Comparison of ENCODE assay signal across 24 mouse cellular contexts in genomic region chr10:41633801-41634200, GRCm38 (mm10).
A peak's percentile ranks its signal among the peaks of the same experiment; 100 is the strongest.
DNase-seq lines count a peak whose midpoint lies in the region; ATAC-seq and TF ChIP-seq lines count a peak whose summit lies in the region.
"Had no signal": no experiment of that assay in that cellular context is flagged by ENCODE, and none has a peak within 500 bp of the region (broad histone marks: within the 10 kb centered on the region; RNA-seq: fewer than 3 reads in every experiment).

No protein-coding gene starts in this region.

- WGBS in lung, adult 2 months = 55% methylated on average over 11 of the region's 11 CpGs
- WGBS in thymus, adult 2 months = 19% methylated on average over 11 of the region's 11 CpGs
- WGBS in hindbrain, embryonic 12.5 days = 95% methylated on average over 11 of the region's 11 CpGs

- DNase-seq in lung, postnatal 14 days = peak; percentile 9
- no peak for DNase-seq in lung, adult 2 months
- DNase-seq in thymus, adult 2 months = peak; percentile 51
- peak; percentile 60 for DNase-seq in thymus, postnatal 4 days
- no peak for DNase-seq in right cerebral cortex, postnatal 4 days
- DNase-seq in layer of hippocampus, adult 9-10 months (ENCODE audit: low spot score) = no peak
- DNase-seq: adrenal gland, postnatal 36 days; cerebellum, adult 9-10 months; forebrain, postnatal 0 days; gastrocnemius, adult 2 months; kidney, postnatal 36 days; layer of hippocampus, adult 9-11 months; right cerebral cortex, postnatal 14 days had no signal

- H3K27ac ChIP-seq in thymus, adult 2 months (ENCODE audit: control insufficient read depth, insufficient read depth, low read length) = peak overlapping the region; percentile 87
- H3K27ac ChIP-seq in hindbrain, embryonic 12.5 days = no peak overlapping the region
- H3K27ac ChIP-seq: embryonic facial prominence, embryonic 10.5 days; forebrain, embryonic 10.5 days; gastrocnemius, adult 2 months; hindbrain, embryonic 10.5 days; hindbrain, postnatal 0 days; liver, embryonic 15.5 days; midbrain, embryonic 12.5 days had no signal

- no peaks in the 10 kb centered on the region for H3K9me3 ChIP-seq in hindbrain, embryonic 12.5 days (replicated peaks)
- H3K9me3 ChIP-seq: embryonic facial prominence, embryonic 10.5 days; forebrain, embryonic 10.5 days; hindbrain, embryonic 10.5 days; liver, embryonic 15.5 days; midbrain, embryonic 12.5 days had no signal

- H3K4me3 ChIP-seq in lung, adult 2 months (replicated peaks; ENCODE audit: extremely low read depth, low read depth, low read length) = no peak overlapping the region
- H3K4me3 ChIP-seq in thymus, adult 2 months (ENCODE audit: control insufficient read depth, insufficient read depth, low read length) = peak overlapping the region; percentile 33
- no peak overlapping the region for H3K4me3 ChIP-seq in hindbrain, embryonic 12.5 days
- H3K4me3 ChIP-seq: embryonic facial prominence, embryonic 10.5 days; forebrain, embryonic 10.5 days; gastrocnemius, adult 2 months; hindbrain, embryonic 10.5 days; liver, embryonic 15.5 days; midbrain, embryonic 12.5 days had no signal

- no peak for TF ChIP-seq CTCF in lung, adult 2 months (IDR thresholded peaks at IDR 0.05; ENCODE audit: insufficient read depth, low read length)
- TF ChIP-seq CTCF in thymus, adult 2 months (IDR thresholded peaks at IDR 0.05; ENCODE audit: borderline replicate concordance, control insufficient read depth, extremely low read depth, insufficient read depth, low read length, poor library complexity) = no peak

- H3K9ac ChIP-seq in hindbrain, embryonic 12.5 days = no peak overlapping the region
- H3K9ac ChIP-seq: forebrain, postnatal 0 days; liver, embryonic 15.5 days; midbrain, embryonic 12.5 days had no signal

- no peaks in the 10 kb centered on the region for H3K36me3 ChIP-seq in thymus, adult 2 months (ENCODE audit: control insufficient read depth, insufficient read depth, low read length)
- no peaks in the 10 kb centered on the region for H3K36me3 ChIP-seq in hindbrain, embryonic 12.5 days
- H3K36me3 ChIP-seq: embryonic facial prominence, embryonic 10.5 days; forebrain, embryonic 10.5 days; hindbrain, embryonic 10.5 days; liver, embryonic 15.5 days; midbrain, embryonic 12.5 days had no signal

- peak; percentile 44 for ATAC-seq in granulocyte monocyte progenitor cell, adult 5-6 weeks (replicated peaks; ENCODE audit: poor library complexity, severe bottlenecking)
- no peak for ATAC-seq in hindbrain, embryonic 12.5 days (ENCODE audit: low FRiP score)
- ATAC-seq: activated CD4-positive, CD25-positive, alpha-beta regulatory T cell, adult 4 months; forebrain, postnatal 0 days; hindbrain, postnatal 0 days; intestine, embryonic 16.5 days; lung, postnatal 0 days had no signal

- H3K4me2 ChIP-seq in hindbrain, embryonic 12.5 days (replicated peaks) = no peak overlapping the region
- H3K4me2 ChIP-seq: liver, embryonic 15.5 days; midbrain, embryonic 12.5 days had no signal

- H3K4me1 ChIP-seq in lung, adult 2 months (ENCODE audit: control insufficient read depth, insufficient read depth, low read length) = peaks cover 2% of the 10 kb centered on the region; the same call in 1 of the 2 replicates
- H3K4me1 ChIP-seq in thymus, adult 2 months (replicated peaks; ENCODE audit: control insufficient read depth, insufficient read depth, low read length) = peaks cover 34% of the 10 kb centered on the region
- no peaks in the 10 kb centered on the region for H3K4me1 ChIP-seq in hindbrain, embryonic 12.5 days
- H3K4me1 ChIP-seq: liver, embryonic 15.5 days; midbrain, embryonic 12.5 days had no signal

- no peak for TF ChIP-seq POLR2A in lung, adult 2 months (IDR thresholded peaks at IDR 0.05; ENCODE audit: borderline replicate concordance, extremely low read depth, low read depth, low read length)
- TF ChIP-seq POLR2A in thymus, adult 2 months (IDR thresholded peaks at IDR 0.05; ENCODE audit: control insufficient read depth, extremely low read depth, insufficient read depth, low read length, poor library complexity) = no peak

- H3K27me3 ChIP-seq in thymus, adult 2 months (ENCODE audit: control insufficient read depth, insufficient read depth, low read length) = no peaks in the 10 kb centered on the region
- no peaks in the 10 kb centered on the region for H3K27me3 ChIP-seq in hindbrain, embryonic 12.5 days
- H3K27me3 ChIP-seq: liver, embryonic 15.5 days had no signal

Comparison
In these comparisons a context has a peak if more than half of its experiments do, and no peak if none do; other contexts are left out.
1. DNase-seq: peak in lung, postnatal 14 days (single experiment), thymus, adult 2 months (single experiment) and thymus, postnatal 4 days (single experiment); none in lung, adult 2 months (single experiment), right cerebral cortex, postnatal 4 days (single experiment) and layer of hippocampus, adult 9-10 months (single experiment).